ENCODE assay signal across 25 mouse cellular contexts in genomic region chr2:53490805-53491585, GRCm38 (mm10).
DNase-seq lines count a peak whose midpoint lies in the region; ATAC-seq and TF ChIP-seq lines count a peak whose summit lies in the region.
"Had no signal": no experiment of that assay in that cellular context is flagged by ENCODE, and none has a peak within 500 bp of the region (broad histone marks: within the 10 kb centered on the region; RNA-seq: fewer than 3 reads in every experiment).

No protein-coding gene starts in this region.

- H3K4me2 ChIP-seq in forebrain, postnatal 0 days (ENCODE audit: low read depth): no peak overlapping the region
- no peak overlapping the region for H3K4me2 ChIP-seq in neural tube, embryonic 12.5 days (replicated peaks)
- no peak overlapping the region for H3K4me2 ChIP-seq in neural tube, embryonic 13.5 days
- no peak overlapping the region for H3K4me2 ChIP-seq in liver, postnatal 0 days (ENCODE audit: low read depth, low read length)
- H3K4me2 ChIP-seq: embryonic facial prominence, embryonic 13.5 days; liver, embryonic 12.5 days had no signal

- H3K36me3 ChIP-seq in forebrain, postnatal 0 days (ENCODE audit: insufficient read depth): no peaks in the 10 kb centered on the region
- no peaks in the 10 kb centered on the region for H3K36me3 ChIP-seq in forebrain, embryonic 10.5 days (replicated peaks)
- H3K36me3 ChIP-seq in neural tube, embryonic 12.5 days: no peaks in the 10 kb centered on the region
- H3K36me3 ChIP-seq in neural tube, embryonic 13.5 days: no peaks in the 10 kb centered on the region
- no peaks in the 10 kb centered on the region for H3K36me3 ChIP-seq in liver, postnatal 0 days (replicated peaks; ENCODE audit: insufficient read depth, low read length)
- H3K36me3 ChIP-seq: embryonic facial prominence, embryonic 13.5 days; liver, embryonic 12.5 days had no signal

- no peak overlapping the region for H3K4me3 ChIP-seq in forebrain, postnatal 0 days (ENCODE audit: low read depth, low read length)
- H3K4me3 ChIP-seq in forebrain, embryonic 10.5 days: no peak overlapping the region
- H3K4me3 ChIP-seq in neural tube, embryonic 12.5 days: no peak overlapping the region
- no peak overlapping the region for H3K4me3 ChIP-seq in neural tube, embryonic 13.5 days
- no peak overlapping the region for H3K4me3 ChIP-seq in liver, postnatal 0 days (ENCODE audit: low read depth, low read length)
- H3K4me3 ChIP-seq: embryonic facial prominence, embryonic 13.5 days; liver, embryonic 12.5 days had no signal

- TF ChIP-seq CTCF in forebrain, postnatal 0 days (IDR thresholded peaks at IDR 0.05; ENCODE audit: low read depth): no peak
- TF ChIP-seq CTCF in liver, postnatal 0 days (IDR thresholded peaks at IDR 0.05; ENCODE audit: low read depth): no peak

- no peaks in the 10 kb centered on the region for H3K9me3 ChIP-seq in forebrain, postnatal 0 days (ENCODE audit: low read length)
- H3K9me3 ChIP-seq in forebrain, embryonic 10.5 days: no peaks in the 10 kb centered on the region
- H3K9me3 ChIP-seq in neural tube, embryonic 12.5 days: no peaks in the 10 kb centered on the region
- no peaks in the 10 kb centered on the region for H3K9me3 ChIP-seq in neural tube, embryonic 13.5 days
- no peaks in the 10 kb centered on the region for H3K9me3 ChIP-seq in liver, postnatal 0 days (ENCODE audit: low read length)
- H3K9me3 ChIP-seq: embryonic facial prominence, embryonic 13.5 days; liver, embryonic 12.5 days had no signal

- no peak overlapping the region for H3K9ac ChIP-seq in forebrain, postnatal 0 days
- H3K9ac ChIP-seq in neural tube, embryonic 12.5 days: no peak overlapping the region
- no peak overlapping the region for H3K9ac ChIP-seq in neural tube, embryonic 13.5 days
- H3K9ac ChIP-seq in liver, postnatal 0 days (replicated peaks): no peak overlapping the region
- H3K9ac ChIP-seq: embryonic facial prominence, embryonic 13.5 days; liver, embryonic 12.5 days had no signal

- WGBS in forebrain, postnatal 0 days: 28% methylated on average over 4 of the region's 4 CpGs
- WGBS in forebrain, embryonic 10.5 days: 68% methylated on average over 4 of the region's 4 CpGs
- WGBS in neural tube, embryonic 12.5 days: 60% methylated on average over 4 of the region's 4 CpGs
- WGBS in neural tube, embryonic 13.5 days: 38% methylated on average over 4 of the region's 4 CpGs
- WGBS in liver, postnatal 0 days (ENCODE audit: insufficient replicate concordance): 70% methylated on average over 4 of the region's 4 CpGs

- H3K27ac ChIP-seq in forebrain, postnatal 0 days (ENCODE audit: low read depth, low read length): 0 out of 2 replicates have a peak overlapping the region, but pooled peaks have one; percentile 4
- no peak overlapping the region for H3K27ac ChIP-seq in forebrain, embryonic 10.5 days
- H3K27ac ChIP-seq in neural tube, embryonic 12.5 days: no peak overlapping the region
- H3K27ac ChIP-seq in neural tube, embryonic 13.5 days (replicated peaks): no peak overlapping the region
- no peak overlapping the region for H3K27ac ChIP-seq in liver, postnatal 0 days (ENCODE audit: low read depth)
- H3K27ac ChIP-seq: embryonic facial prominence, embryonic 13.5 days; liver, embryonic 12.5 days; macrophage had no signal

- peak; percentile 69; the same call in 1 of the 2 replicates for ATAC-seq in forebrain, postnatal 0 days
- peak; percentile 62; the same call in 1 of the 2 replicates for ATAC-seq in neural tube, embryonic 12.5 days (ENCODE audit: low FRiP score, low read depth)
- peak; percentile 76 for ATAC-seq in neural tube, embryonic 13.5 days (ENCODE audit: low read depth)
- ATAC-seq in liver, postnatal 0 days: no peak
- ATAC-seq: CD4-positive, CD25-positive, alpha-beta regulatory T cell, adult 4 months; intestine, embryonic 16.5 days; liver, embryonic 12.5 days; lung, postnatal 0 days had no signal

- H3K27me3 ChIP-seq in forebrain, postnatal 0 days (ENCODE audit: insufficient read depth, low read length): no peaks in the 10 kb centered on the region
- no peaks in the 10 kb centered on the region for H3K27me3 ChIP-seq in forebrain, embryonic 10.5 days (ENCODE audit: poor library complexity, severe bottlenecking)
- no peaks in the 10 kb centered on the region for H3K27me3 ChIP-seq in neural tube, embryonic 12.5 days (replicated peaks)
- H3K27me3 ChIP-seq in neural tube, embryonic 13.5 days: no peaks in the 10 kb centered on the region
- H3K27me3 ChIP-seq in liver, postnatal 0 days (ENCODE audit: insufficient read depth, low read length): no peaks in the 10 kb centered on the region
- H3K27me3 ChIP-seq: embryonic facial prominence, embryonic 13.5 days; liver, embryonic 12.5 days had no signal

- DNase-seq in forebrain, postnatal 0 days: no peak
- no peak for DNase-seq in forebrain, embryonic 10.5 days (ENCODE audit: extremely low spot score, low spot score)
- DNase-seq in neural tube, embryonic 10.5 days (ENCODE audit: extremely low spot score, low spot score): no peak
- DNase-seq in lung, postnatal 25 days (ENCODE audit: low spot score): no peak
- no peak for DNase-seq in liver, postnatal 0 days
- DNase-seq: adrenal gland, postnatal 14 days; cerebellum, adult 11-12 months; cerebellum, adult 9-11 months; gastrocnemius, postnatal 14 days; heart, postnatal 14 days; kidney, adult 8-10 months; kidney, postnatal 10 days; layer of hippocampus, postnatal 36 days; left cerebral cortex, postnatal 4 days; lung, adult 18-20 months; thymus, adult 2 months; thymus, postnatal 4 days had no signal

- no peaks in the 10 kb centered on the region for H3K4me1 ChIP-seq in forebrain, postnatal 0 days (ENCODE audit: insufficient read depth)
- peaks cover 4% of the 10 kb centered on the region; the same call in 1 of the 2 replicates for H3K4me1 ChIP-seq in forebrain, embryonic 10.5 days
- no peaks in the 10 kb centered on the region for H3K4me1 ChIP-seq in neural tube, embryonic 12.5 days
- H3K4me1 ChIP-seq in neural tube, embryonic 13.5 days (replicated peaks): no peaks in the 10 kb centered on the region
- H3K4me1 ChIP-seq in liver, postnatal 0 days (ENCODE audit: insufficient read depth): no peaks in the 10 kb centered on the region
- H3K4me1 ChIP-seq: embryonic facial prominence, embryonic 13.5 days; liver, embryonic 12.5 days had no signal

- no peak for TF ChIP-seq EP300 in liver, postnatal 0 days (IDR thresholded peaks at IDR 0.05; ENCODE audit: low read depth)
